Mouse (Mus musculus) bone marrow macrophage, adult 2 months (primary cell): ENCODE data around the gene Vpreb3. TPM values are rescaled to one million over a fixed set of nuclear protein-coding genes. Genes with fewer than 3 reads are reported as not detected.

Experiments
- H3K27ac ChIP-seq: 2 replicates; pipeline ENCODE4 v1.5.1; 2012; ENCODE audit warnings: low read depth, low read length; ENCODE audit not compliant: insufficient read depth
- H3K4me1 ChIP-seq: 2 replicates; pipeline ENCODE4 v1.6.1; 2012; ENCODE audit warnings: low read length; ENCODE audit not compliant: control insufficient read depth, insufficient read depth
- H3K4me3 ChIP-seq: 2 replicates; pipeline ENCODE4 v1.5.1; 2012; ENCODE audit warnings: mild to moderate bottlenecking, low read length, moderate library complexity; ENCODE audit not compliant: insufficient read depth
- CTCF ChIP-seq: IDR thresholded peaks from 2 replicates; pipeline ENCODE4 v1.5.1; 2012; ENCODE audit warnings: low read depth, mild to moderate bottlenecking, low read length, moderate library complexity
- POLR2A ChIP-seq: IDR thresholded peaks from 2 replicates; pipeline ENCODE4 v1.6.1; 2012; ENCODE audit warnings: mild to moderate bottlenecking, low read depth, low read length, borderline replicate concordance
- polyA plus RNA-seq: library from polyadenylated mRNA; stranded (reverse); fragments of >200 nt; gene quantifications from 2 replicates; pipeline ENCODE4 v1.2.4, GENCODE M21; 2012; ENCODE audit not compliant: missing spikeins, insufficient read depth, insufficient read length

Gene Vpreb3
- not detected in 2 replicates for polyA plus RNA-seq

DNA sequence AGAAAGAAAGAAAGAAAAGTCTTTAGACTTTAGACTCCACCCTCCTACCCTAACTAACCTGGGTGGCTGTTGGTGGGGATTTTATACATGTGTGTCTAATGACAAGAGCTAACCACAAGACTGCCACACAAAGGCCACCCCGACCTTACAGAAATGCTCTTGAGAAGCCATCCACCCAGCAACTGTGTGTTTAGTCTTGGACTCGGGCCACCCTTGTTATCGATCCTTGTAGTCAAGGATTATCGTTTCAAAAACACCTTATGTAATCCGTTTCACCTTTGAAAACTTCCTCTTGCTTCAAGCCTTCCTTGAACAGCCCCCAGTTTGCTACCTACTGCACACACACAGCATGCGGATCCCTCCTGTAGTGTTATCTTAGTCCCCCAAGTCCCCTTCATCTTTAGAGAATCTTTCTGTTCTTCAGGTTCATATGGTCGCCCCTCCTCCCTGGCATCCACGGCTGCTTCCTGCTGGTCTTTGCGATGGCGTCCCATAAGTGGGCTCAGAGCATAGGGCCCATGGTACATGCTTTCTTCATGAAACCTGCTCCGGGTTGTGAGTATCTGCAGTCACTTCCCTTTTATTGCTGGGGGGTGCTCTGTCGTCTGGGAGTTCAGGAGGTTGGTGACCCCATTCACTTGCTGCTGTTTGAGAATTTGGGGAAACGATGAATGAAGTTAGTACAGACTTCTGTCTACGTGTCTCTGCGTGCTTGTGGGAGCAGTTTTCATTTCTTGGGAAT lies at the start of gene Vpreb3:
Gene Vpreb3 (plus strand): TSS at position 322 of the 742 bp plus-strand sequence.
- Histone ChIP-seq H3K4me1 (peaks cover 8% of the 10 kb centered on the region), H3K27ac (no peak within 1 kb of the TSS), H3K4me3 (no peak within 1 kb of the TSS)
- TF ChIP-seq CTCF, result no peak
- TF ChIP-seq POLR2A, result no peak

DNA sequence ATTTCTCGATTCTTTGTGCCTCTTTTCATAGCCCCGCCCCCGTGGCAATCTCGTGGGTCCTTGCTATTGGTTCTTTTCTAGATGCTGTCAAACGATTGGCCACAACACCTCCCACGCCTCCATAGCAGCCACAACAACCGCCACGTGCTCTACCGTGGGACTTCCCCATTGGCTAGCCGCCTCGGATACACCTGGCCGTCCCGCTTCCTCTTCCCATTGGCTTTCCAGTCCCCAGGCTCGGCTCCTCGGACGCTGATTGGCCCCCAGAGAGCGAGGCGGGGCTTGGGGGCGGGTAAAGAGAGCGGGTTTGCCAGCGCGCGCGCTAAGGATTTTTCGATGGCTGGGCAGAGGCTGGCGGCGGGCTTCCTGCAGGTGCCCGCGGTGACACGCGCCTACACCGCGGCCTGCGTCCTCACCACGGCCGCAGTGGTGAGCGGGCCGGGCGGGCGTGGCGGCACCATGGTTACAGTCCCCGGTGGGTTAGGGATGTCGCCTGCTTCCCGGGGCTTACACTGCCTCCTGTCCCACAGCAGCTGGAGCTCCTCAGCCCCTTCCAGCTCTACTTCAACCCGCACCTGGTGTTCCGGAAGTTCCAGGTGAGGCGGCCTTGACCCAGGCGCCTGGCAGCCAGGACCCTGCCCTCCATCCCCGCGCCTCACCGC lies 49.6 kb upstream of the Vpreb3 start, which contains the start of gene Derl3:
Gene Derl3 (plus strand): TSS at position 325 of the 662 bp plus-strand sequence.
- Histone ChIP-seq H3K4me3 (peak within 1 kb of the TSS; percentile 58), H3K4me1 (no peaks in the 10 kb centered on the region; the same call in 1 of the 2 replicates), H3K27ac (no peak within 1 kb of the TSS)
- TF ChIP-seq POLR2A, result no peak
- TF ChIP-seq CTCF, result no peak

DNA sequence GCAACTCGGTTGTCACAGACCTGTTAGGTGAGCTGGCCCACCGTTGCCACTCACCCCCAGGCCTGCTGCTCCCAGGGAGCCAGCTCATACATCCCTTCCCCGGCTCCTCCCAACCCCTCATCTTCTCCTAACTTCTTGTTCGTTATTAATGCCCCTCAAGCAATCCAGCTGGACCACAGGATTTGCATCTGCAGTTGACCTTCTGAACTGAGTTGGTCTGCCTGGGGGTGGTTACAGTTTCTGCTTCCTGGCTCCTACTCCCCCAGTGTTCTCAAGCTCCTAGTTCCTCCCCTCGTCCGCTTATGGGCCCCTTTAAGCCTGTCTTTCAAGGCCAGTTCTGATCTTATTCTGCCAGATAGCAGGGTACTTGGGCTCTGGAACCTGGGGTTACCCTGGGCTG lies 48.3 kb upstream of the Vpreb3 start:
- no peak for TF ChIP-seq POLR2A
- no peak for TF ChIP-seq CTCF
- Histone ChIP-seq H3K4me3 (no peak overlapping the region), H3K27ac (no peak overlapping the region), H3K4me1 (peaks cover 7% of the 10 kb centered on the region; the same call in 1 of the 2 replicates)

DNA sequence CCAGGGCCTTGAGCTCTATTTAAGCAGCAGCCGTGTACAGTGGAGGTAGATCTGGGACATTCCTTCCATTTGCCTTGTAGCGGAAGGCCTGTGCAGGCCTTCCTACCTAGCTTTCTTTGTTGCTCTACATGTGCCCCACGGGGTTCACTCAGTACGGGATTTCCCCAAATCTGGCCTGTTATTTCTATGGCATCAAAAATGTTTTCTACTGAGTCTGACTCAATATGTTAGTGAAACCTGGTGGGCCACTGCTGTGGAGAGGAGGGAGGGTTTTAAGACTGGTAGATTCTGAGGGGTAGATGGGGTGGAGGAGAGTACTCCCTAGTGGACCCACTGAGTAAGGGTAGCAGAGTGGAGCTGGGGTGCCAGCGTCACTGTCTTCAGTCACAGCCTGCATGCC lies 47.1 kb upstream of the Vpreb3 start:
- no peak for TF ChIP-seq CTCF
- TF ChIP-seq POLR2A, result no peak
- H3K4me3 ChIP-seq, result no peak overlapping the region
- no peak overlapping the region for H3K27ac ChIP-seq
- H3K4me1 ChIP-seq, result peaks cover 7% of the 10 kb centered on the region; the same call in 1 of the 2 replicates

- peaks cover 7% of the 10 kb centered on the region; the same call in 1 of the 2 replicates for H3K4me1 ChIP-seq
- no peak overlapping the region for H3K27ac ChIP-seq
- no peak overlapping the region for H3K4me3 ChIP-seq
- TF ChIP-seq POLR2A (no peak), CTCF (no peak)
These were observed 46.6 kb upstream of the Vpreb3 start for GRCm38 (mm10) chr10:75896208-75896607.

GRCm38 (mm10) chr10:75897373-75897772 lies 45.5 kb upstream of the Vpreb3 start:
- H3K27ac ChIP-seq, result no peak overlapping the region

GRCm38 (mm10) chr10:75898039-75898564 lies 44.8 kb upstream of the Vpreb3 start:
- TF ChIP-seq POLR2A, result no peak
- no peak for TF ChIP-seq CTCF
- peaks cover 7% of the 10 kb centered on the region; the same call in 1 of the 2 replicates for H3K4me1 ChIP-seq
- H3K4me3 ChIP-seq, result no peak overlapping the region
- no peak overlapping the region for H3K27ac ChIP-seq

More at GRCm38 (mm10) chr10:75897373-75897772, 45.5 kb upstream of the Vpreb3 start:
- H3K4me1 ChIP-seq, result peaks cover 7% of the 10 kb centered on the region; the same call in 1 of the 2 replicates
- TF ChIP-seq CTCF (peak; percentile 72), POLR2A (no peak)
- H3K4me3 ChIP-seq, result no peak overlapping the region

GRCm38 (mm10) chr10:75898846-75899245 lies 44.0 kb upstream of the Vpreb3 start:
- peaks cover 7% of the 10 kb centered on the region; the same call in 1 of the 2 replicates for H3K4me1 ChIP-seq
- H3K4me3 ChIP-seq, result no peak overlapping the region
- TF ChIP-seq CTCF, result no peak
- TF ChIP-seq POLR2A, result no peak
- H3K27ac ChIP-seq, result no peak overlapping the region

GRCm38 (mm10) chr10:75904391-75904790 lies 38.5 kb upstream of the Vpreb3 start:
- no peaks in the 10 kb centered on the region for H3K4me1 ChIP-seq
- H3K27ac ChIP-seq, result no peak overlapping the region
- TF ChIP-seq POLR2A, result no peak
- no peak for TF ChIP-seq CTCF
- H3K4me3 ChIP-seq, result no peak overlapping the region
